Mouse (Mus musculus): ENCODE results near the gene Ftsj1.

DNA sequence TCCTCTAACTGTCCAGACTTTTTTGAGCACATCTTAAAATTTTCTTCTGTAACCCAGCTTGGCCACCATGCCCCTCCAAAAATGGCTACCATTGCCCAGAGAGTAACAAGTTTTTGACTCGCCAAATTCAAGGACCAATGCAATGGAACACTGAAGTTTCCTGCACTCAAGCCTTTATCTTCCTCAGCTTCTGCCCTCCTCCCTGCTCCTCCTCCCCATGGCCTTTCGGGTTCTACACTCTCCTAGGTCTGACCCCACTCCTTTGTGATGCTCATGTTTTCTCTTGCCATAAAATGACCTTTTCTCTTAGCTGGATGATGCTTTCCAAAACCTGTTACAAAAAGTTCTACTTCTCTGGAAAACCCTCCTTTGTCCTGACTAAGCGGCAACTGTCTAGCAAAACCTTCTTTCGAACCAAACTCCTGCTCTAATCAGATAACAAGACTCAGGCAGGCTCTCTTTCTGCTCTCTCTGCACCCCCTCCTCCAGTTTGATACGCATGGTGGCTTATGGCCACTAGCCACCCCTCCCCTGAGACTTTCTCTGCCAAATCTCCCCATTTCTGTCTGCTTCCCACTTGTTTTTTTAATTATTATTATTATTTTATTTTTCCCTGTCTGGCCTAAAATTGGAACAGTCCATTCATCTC, 11.1 kb upstream of the Ftsj1 start:
- TF ChIP-seq CHD2 (IDR thresholded peaks at IDR 0.05; ENCODE audit: low read length): no peak
- TF ChIP-seq POLR2A (IDR thresholded peaks at IDR 0.05; ENCODE audit: control insufficient read depth in 1 of 2, insufficient read depth in 1 of 2, low read depth in 1 of 2, low read length in 2 of 2, poor library complexity in 1 of 2): no peak; a peak in 1 of 4 replicates
- TF ChIP-seq CTCF (IDR thresholded peaks at IDR 0.05 in 2 of 3, conservative IDR thresholded peaks at IDR 0.05 in 1 of 3; ENCODE audit: control insufficient read depth in 1 of 3, insufficient read depth in 1 of 3, low read depth in 2 of 3, low read length in 3 of 3, poor library complexity in 1 of 3, severe bottlenecking in 1 of 3): no peak
- no peak for TF ChIP-seq ZC3H11A (IDR thresholded peaks at IDR 0.05; ENCODE audit: low read depth, low read length)
- no peak; the same call in 1 of the 2 replicates for TF ChIP-seq CHD1 (IDR thresholded peaks at IDR 0.05; ENCODE audit: low read depth, low read length)
- TF ChIP-seq EP300 (IDR thresholded peaks at IDR 0.05; ENCODE audit: low read depth in 1 of 2, low read length in 2 of 2): peak in 1 of 2 experiments; percentile 24; a peak in 2 of 4 replicates
- no peak for TF ChIP-seq HCFC1 (IDR thresholded peaks at IDR 0.05; ENCODE audit: low read depth, low read length)
- no peak for TF ChIP-seq KAT2A (conservative IDR thresholded peaks at IDR 0.05; ENCODE audit: low read depth, low read length)
- TF ChIP-seq GABPA (IDR thresholded peaks at IDR 0.05; ENCODE audit: low read depth, low read length): no peak
